Mouse (Mus musculus): Measurements from ENCODE around the gene Serpinc1.

DNA sequence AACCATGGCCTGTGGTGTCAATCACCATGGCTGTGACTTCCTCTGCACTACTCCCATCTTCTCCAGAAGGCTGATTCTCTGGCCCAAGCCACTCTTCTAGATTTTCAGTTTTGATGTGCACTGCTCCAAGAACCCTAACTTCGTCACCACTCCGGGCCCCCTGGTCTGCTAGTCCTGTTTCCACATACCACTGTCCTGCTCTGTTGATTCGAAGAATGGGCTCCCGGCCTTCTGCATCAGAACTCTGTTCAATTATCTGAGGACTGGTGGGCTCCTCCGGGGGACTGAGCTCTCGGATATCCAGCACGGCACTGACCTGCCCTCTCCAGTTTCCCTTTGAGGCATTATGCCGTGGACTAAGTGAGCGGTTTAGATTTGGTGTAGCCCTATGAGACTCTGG lies 53.5 kb downstream of the Serpinc1 start:
- no peak for TF ChIP-seq CTCF (conservative IDR thresholded peaks at IDR 0.05; ENCODE audit: low read length)
- no peak for TF ChIP-seq POU5F1 (IDR thresholded peaks at IDR 0.05; ENCODE audit: borderline replicate concordance, low read length)
